Mouse (Mus musculus) hindbrain, embryonic 16.5 days (tissue): ENCODE data around the gene Tmem14c. TPM values are rescaled to one million over a fixed set of nuclear protein-coding genes. Genes with fewer than 3 reads are reported as not detected.
"Not testable (repeated sequence)": the region's sequence is repeated elsewhere in the genome, so short reads cannot be mapped to it uniquely, and the experiment has no call there.

ENCODE experiments used
- ATAC-seq: fragments of 200-750 bp; cut with Nextera tagmentation; 2 replicates; pipeline ENCODE4 v1.8.0; 2017; ENCODE audit warnings: moderate TSS enrichment, moderate library complexity
- H3K27ac ChIP-seq: fragments of 300-500 bp; sonication (generic); 2 replicates; pipeline ENCODE4 v1.5.1; 2014; ENCODE audit warnings: low read depth, mild to moderate bottlenecking, control low read depth, low read length, moderate library complexity
- H3K27me3 ChIP-seq: fragments of 300-500 bp; sonication (generic); replicated peaks from 2 replicates; pipeline ENCODE4 v1.6.1; 2014; ENCODE audit warnings: low read length; ENCODE audit not compliant: control insufficient read depth, insufficient read depth
- H3K36me3 ChIP-seq: fragments of 300-500 bp; sonication (generic); 2 replicates; pipeline ENCODE4 v1.6.1; 2014; ENCODE audit warnings: mild to moderate bottlenecking, low read length, moderate library complexity, mixed read lengths; ENCODE audit not compliant: control insufficient read depth, insufficient read depth
- H3K4me1 ChIP-seq: fragments of 300-500 bp; sonication (generic); 2 replicates; pipeline ENCODE4 v1.6.1; 2014; ENCODE audit warnings: low read depth, low read length; ENCODE audit not compliant: control insufficient read depth, insufficient read depth
- H3K4me2 ChIP-seq: fragments of 300-500 bp; sonication (generic); 2 replicates; pipeline ENCODE4 v1.6.1; 2014; ENCODE audit warnings: mild to moderate bottlenecking, low read length, control low read depth, moderate library complexity
- H3K4me3 ChIP-seq: fragments of 300-500 bp; sonication (generic); 2 replicates; pipeline ENCODE4 v1.5.1; 2014; ENCODE audit warnings: mild to moderate bottlenecking, low read length, control low read depth, moderate library complexity
- H3K9ac ChIP-seq: fragments of 300-500 bp; sonication (generic); 2 replicates; pipeline ENCODE4 v1.6.1; 2014; ENCODE audit warnings: low read depth, mild to moderate bottlenecking, control low read depth, low read length, moderate library complexity
- H3K9me3 ChIP-seq: fragments of 300-500 bp; sonication (generic); 2 replicates; pipeline ENCODE4 v1.6.1; 2014; ENCODE audit warnings: mild to moderate bottlenecking, low read length, moderate library complexity; ENCODE audit not compliant: control insufficient read depth
- WGBS: fragments of 180-500 bp; shearing (Covaris S2); extraction: QIAGEN DNeasy Blood & Tissue Kit; methylation state at CpG from one replicate; pipeline ENCODE4 v1.1.7; 2014; 5-methylcytosine and 5-hydroxymethylcytosine counted together
- polyA plus RNA-seq: library from polyadenylated mRNA; unstranded; fragments of >200 nt; fragmentation: Nextera tagmentation; extraction: Ambion mirVana; gene quantifications from 2 replicates; pipeline ENCODE4 v1.2.1, GENCODE M21; 2015

The Tmem14c gene
- polyA plus RNA-seq, 1 experiment from 2014 or later, result 139 TPM

DNA sequence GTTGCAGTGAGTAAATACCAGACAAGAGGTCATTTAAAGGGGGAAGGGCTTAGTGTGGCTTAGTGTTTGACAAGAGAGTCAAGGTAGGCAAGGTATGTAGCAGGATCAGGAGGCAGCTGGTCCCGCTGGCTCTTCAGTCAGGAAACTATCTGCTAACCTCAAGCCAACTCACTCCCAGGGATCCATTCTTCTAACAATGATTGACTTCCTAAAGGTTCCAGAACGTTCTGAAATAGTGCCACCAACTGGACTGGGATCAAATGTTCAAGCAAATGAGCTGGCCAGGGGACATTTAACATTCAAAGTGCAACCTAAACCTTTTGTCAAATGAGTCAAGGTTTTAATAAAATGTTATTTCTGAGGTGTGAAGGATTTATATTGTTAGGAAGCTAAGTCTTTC is 36.8 kb upstream of the Tmem14c start:
- H3K27ac ChIP-seq, result no peak overlapping the region
- H3K4me2 ChIP-seq, result no peak overlapping the region
- WGBS, result 74% methylated on average over 2 of the region's 2 CpGs
- ATAC-seq, result no peak
- H3K27me3 ChIP-seq, result no peaks in the 10 kb centered on the region
- H3K9me3 ChIP-seq, result no peaks in the 10 kb centered on the region
- H3K36me3 ChIP-seq, result no peaks in the 10 kb centered on the region
- no peaks in the 10 kb centered on the region for H3K4me1 ChIP-seq
- no peak overlapping the region for H3K4me3 ChIP-seq
- H3K9ac ChIP-seq, result no peak overlapping the region

GRCm38 (mm10) chr13:40982759-40983158 is 33.3 kb upstream of the Tmem14c start:
- 79% methylated on average over 1 of the region's 1 CpGs for WGBS

GRCm38 (mm10) chr13:40986081-40986480 is 30.0 kb upstream of the Tmem14c start:
- Histone ChIP-seq H3K9ac (no peak overlapping the region), H3K9me3 (no peaks in the 10 kb centered on the region), H3K4me3 (no peak overlapping the region)

More at GRCm38 (mm10) chr13:40982759-40983158, 33.3 kb upstream of the Tmem14c start:
- Histone ChIP-seq H3K9ac (no peak overlapping the region), H3K9me3 (no peaks in the 10 kb centered on the region), H3K36me3 (no peaks in the 10 kb centered on the region), H3K4me1 (no peaks in the 10 kb centered on the region), H3K4me3 (no peak overlapping the region), H3K27me3 (no peaks in the 10 kb centered on the region), H3K4me2 (no peak overlapping the region), H3K27ac (no peak overlapping the region)
- no peak for ATAC-seq

GRCm38 (mm10) chr13:40987608-40988303 is 28.3 kb upstream of the Tmem14c start:
- not testable (repeated sequence) for H3K36me3 ChIP-seq, H3K27ac ChIP-seq, H3K4me2 ChIP-seq, H3K9me3 ChIP-seq, H3K4me1 ChIP-seq, ATAC-seq, H3K27me3 ChIP-seq, H3K9ac ChIP-seq, H3K4me3 ChIP-seq
- 69% methylated on average over 4 of the region's 4 CpGs for whole genome bisulfite sequencing

More at GRCm38 (mm10) chr13:40986081-40986480, 30.0 kb upstream of the Tmem14c start:
- Histone ChIP-seq H3K4me1 (no peaks in the 10 kb centered on the region), H3K36me3 (no peaks in the 10 kb centered on the region), H3K4me2 (no peak overlapping the region), H3K27me3 (no peaks in the 10 kb centered on the region), H3K27ac (no peak overlapping the region)
- 94% methylated on average over 5 of the region's 5 CpGs for WGBS
- no peak for ATAC-seq

DNA sequence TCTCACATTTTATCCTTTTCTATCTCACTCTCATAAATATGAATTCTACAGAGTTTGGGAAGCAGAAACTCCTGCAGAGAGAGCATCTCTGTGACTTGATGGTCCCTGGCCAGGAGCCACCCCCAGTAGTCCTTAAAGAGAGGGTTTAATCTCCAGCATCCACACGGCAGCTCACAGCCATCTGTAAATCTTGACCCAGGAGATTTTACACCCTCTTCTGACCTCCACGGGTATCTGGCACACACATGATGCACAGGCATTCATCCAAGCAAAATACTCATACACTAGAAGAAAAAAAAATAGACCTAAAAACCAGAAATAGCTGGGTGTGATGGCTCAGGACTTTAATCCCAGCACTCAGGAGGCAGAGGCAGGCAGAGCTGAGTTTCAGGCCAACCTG is 27.7 kb upstream of the Tmem14c start:
- ATAC-seq, result no peak
- WGBS, result 60% methylated on average over 2 of the region's 2 CpGs

DNA sequence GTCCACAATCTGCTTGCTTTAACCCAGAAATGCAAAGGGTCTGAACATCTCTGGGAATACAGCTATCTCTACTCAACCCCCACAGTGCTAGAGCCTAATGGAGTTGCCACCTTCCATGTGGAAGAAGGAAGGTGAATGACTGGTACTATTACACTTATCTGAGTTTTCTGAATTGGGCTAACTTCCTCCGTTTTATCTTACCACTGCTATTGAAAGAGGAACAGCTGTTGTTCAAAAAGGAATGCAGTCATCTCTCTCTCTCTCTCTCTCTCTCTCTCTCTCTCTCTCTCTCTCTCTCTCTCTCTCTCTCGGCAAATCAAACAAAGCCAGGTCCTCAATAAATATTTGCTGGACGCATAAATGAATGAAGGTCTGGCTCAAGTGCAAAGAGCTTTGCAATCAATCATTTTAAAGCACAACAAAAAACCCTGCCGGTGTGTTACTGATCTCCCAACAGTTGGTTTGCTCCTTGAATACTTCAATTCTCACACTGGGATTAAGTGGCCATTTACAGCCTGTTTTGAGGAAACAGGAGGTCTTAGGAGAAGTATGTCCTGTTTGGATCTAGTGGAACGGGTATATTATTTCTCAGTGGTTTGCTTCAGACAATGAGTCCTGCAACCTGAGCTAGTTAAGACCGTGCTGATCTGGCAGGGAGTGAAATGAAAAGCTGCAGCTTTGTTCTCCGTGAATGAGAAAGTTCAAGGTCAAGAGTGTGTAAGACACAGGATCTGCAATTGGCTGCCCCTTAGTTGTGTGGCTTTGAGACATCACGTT is 21.4 kb upstream of the Tmem14c start:
- Histone ChIP-seq H3K9ac (no peak overlapping the region), H3K4me2 (no peak overlapping the region), H3K4me1 (no peaks in the 10 kb centered on the region), H3K27me3 (no peaks in the 10 kb centered on the region), H3K4me3 (no peak overlapping the region), H3K27ac (no peak overlapping the region), H3K9me3 (no peaks in the 10 kb centered on the region), H3K36me3 (no peaks in the 10 kb centered on the region)
- 19% methylated on average over 8 of the region's 8 CpGs for WGBS
- ATAC-seq, result no peak

More for the DNA sequence above, 27.7 kb upstream of the Tmem14c start:
- Histone ChIP-seq H3K4me2 (no peak overlapping the region), H3K36me3 (no peaks in the 10 kb centered on the region), H3K27me3 (no peaks in the 10 kb centered on the region), H3K4me3 (no peak overlapping the region), H3K9ac (no peak overlapping the region), H3K27ac (no peak overlapping the region), H3K4me1 (no peaks in the 10 kb centered on the region), H3K9me3 (no peaks in the 10 kb centered on the region)

DNA sequence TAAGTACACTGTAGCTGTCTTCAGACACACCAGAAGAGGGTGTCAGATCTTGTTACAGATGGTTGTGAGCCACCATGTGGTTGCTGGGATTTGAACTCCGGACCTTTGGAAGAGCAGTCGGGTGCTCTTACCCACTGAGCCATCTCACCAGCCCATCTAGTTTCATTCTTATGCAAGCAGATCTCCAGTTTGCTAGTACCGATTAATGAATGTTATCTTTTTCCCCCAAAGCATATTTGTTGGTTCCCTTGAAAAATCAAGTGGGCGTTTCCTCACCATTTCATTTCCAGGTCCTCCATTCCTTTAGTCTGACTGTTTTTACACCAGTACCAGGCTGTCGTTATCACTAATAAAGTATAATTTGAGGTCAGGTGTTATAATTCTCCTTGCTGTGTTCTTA is 17.6 kb upstream of the Tmem14c start:
- H3K4me3 ChIP-seq, H3K36me3 ChIP-seq, H3K9ac ChIP-seq, ATAC-seq, H3K4me1 ChIP-seq, H3K4me2 ChIP-seq, H3K9me3 ChIP-seq, H3K27me3 ChIP-seq, H3K27ac ChIP-seq: not testable (repeated sequence)
- WGBS, result 93% methylated on average over 5 of the region's 5 CpGs

GRCm38 (mm10) chr13:41000140-41000925 is 15.8 kb upstream of the Tmem14c start:
- peak overlapping the region; percentile 92 for H3K9ac ChIP-seq
- peaks cover 2% of the 10 kb centered on the region; the same call in 1 of the 2 replicates for H3K36me3 ChIP-seq
- H3K27me3 ChIP-seq, result no peaks in the 10 kb centered on the region
- peak overlapping the region; percentile 98 for H3K27ac ChIP-seq
- H3K9me3 ChIP-seq, result no peaks in the 10 kb centered on the region
- H3K4me3 ChIP-seq, result peak overlapping the region; percentile 100
- peaks cover 9% of the 10 kb centered on the region for H3K4me1 ChIP-seq
- under 1% methylated on average over 25 of the region's 25 CpGs for WGBS
- ATAC-seq, result peak; percentile 58
- peak overlapping the region; percentile 82 for H3K4me2 ChIP-seq
